Mouse (Mus musculus) right cerebral cortex, postnatal 36 days (tissue): ENCODE results near the gene Treml2.
"Not testable (repeated sequence)": the region's sequence is repeated elsewhere in the genome, so short reads cannot be mapped to it uniquely, and the experiment has no call there.

Source experiments
- DNase-seq, 2 experiments: peaks; one replicate each; pipeline ENCODE4 v3.0.0; 2022; ENCODE audit warnings: low spot score in 2 of 2, mixed read lengths in 1 of 2

Treml2 gene

GRCm38 (mm10) chr17:48347287-48347686 lies 48.0 kb downstream of the Treml2 start:
- no peak for DNase-seq

GRCm38 (mm10) chr17:48350681-48351193 lies 51.4 kb downstream of the Treml2 start:
- no peak for DNase-seq

- DNase-seq: not testable (repeated sequence)
These were observed 53.7 kb downstream of the Treml2 start for GRCm38 (mm10) chr17:48352976-48353375.

GRCm38 (mm10) chr17:48355822-48356221 lies 56.5 kb downstream of the Treml2 start:
- no peak for DNase-seq

GRCm38 (mm10) chr17:48357892-48358291 lies 58.6 kb downstream of the Treml2 start:
- DNase-seq: no peak

- no peak for DNase-seq
These were observed 60.3 kb downstream of the Treml2 start, which contains the start of gene Treml1 for GRCm38 (mm10) chr17:48359616-48360015. Treml1 (plus strand) TSS chr17:48359916.

GRCm38 (mm10) chr17:48360462-48360861 lies 61.2 kb downstream of the Treml2 start:
- DNase-seq: no peak
